Mouse (Mus musculus) limb, embryonic 10.5 days (tissue): Measurements from ENCODE around the gene 1700122O11Rik. TPM values are rescaled to one million over a fixed set of nuclear protein-coding genes. Genes with fewer than 3 reads are reported as not detected.

Source experiments
- DNase-seq: peaks from one replicate; pipeline ENCODE4 v3.0.0-alpha.2; 2017; ENCODE audit warnings: low spot score
- H3K27ac ChIP-seq: fragments of 300-500 bp; sonication (generic); 2 replicates; pipeline ENCODE4 v1.5.1; 2016; ENCODE audit warnings: mild to moderate bottlenecking
- H3K27me3 ChIP-seq: fragments of 300-500 bp; sonication (generic); 2 replicates; pipeline ENCODE4 v1.6.1; 2016; ENCODE audit warnings: low read depth, mild to moderate bottlenecking; ENCODE audit not compliant: poor library complexity, severe bottlenecking
- H3K36me3 ChIP-seq: fragments of 300-500 bp; sonication (generic); 2 replicates; pipeline ENCODE4 v1.6.1; 2016; ENCODE audit warnings: mild to moderate bottlenecking, moderate library complexity
- H3K4me1 ChIP-seq: fragments of 300-500 bp; sonication (generic); 2 replicates; pipeline ENCODE4 v1.6.1; 2016
- H3K4me3 ChIP-seq: fragments of 300-500 bp; sonication (generic); 2 replicates; pipeline ENCODE4 v1.5.1; 2016; ENCODE audit warnings: mild to moderate bottlenecking, moderate library complexity
- H3K9me3 ChIP-seq: fragments of 300-500 bp; sonication (generic); replicated peaks from 2 replicates; pipeline ENCODE4 v1.6.1; 2016; ENCODE audit warnings: mild to moderate bottlenecking
- WGBS: fragments of 180-500 bp; shearing (Covaris S2); methylation state at CpG from one replicate; pipeline ENCODE4 v1.1.7; 2016; 5-methylcytosine and 5-hydroxymethylcytosine counted together
- polyA plus RNA-seq: library from polyadenylated mRNA; unstranded; fragments of >200 nt; fragmentation: Nextera tagmentation; extraction: Ambion mirVana; gene quantifications from 2 replicates; pipeline ENCODE4 v1.2.1, GENCODE M21; 2016

The 1700122O11Rik gene
- polyA plus RNA-seq, 1 experiment from 2014 or later, result not detected

DNA sequence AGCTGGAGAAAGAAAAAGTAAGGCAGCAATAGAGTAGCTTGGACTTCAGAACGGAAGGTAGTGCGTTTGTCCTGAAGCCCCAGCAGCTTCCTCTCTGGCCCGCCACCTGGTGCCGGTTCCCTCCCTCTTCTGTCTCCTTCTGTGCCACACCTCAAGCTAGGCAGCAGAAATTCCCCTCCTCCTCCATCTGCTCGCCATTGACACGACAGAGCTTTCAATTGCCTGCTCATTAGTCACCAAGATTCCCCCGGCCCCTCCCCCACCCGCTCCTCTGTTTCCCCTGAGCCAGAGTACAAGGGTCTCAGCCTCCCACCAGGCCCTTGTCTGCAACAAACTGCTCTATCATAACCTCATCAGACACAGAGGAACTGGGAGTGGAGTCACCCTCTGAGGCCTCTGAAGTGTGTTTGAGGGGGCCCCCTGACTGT is 48.1 kb downstream of the 1700122O11Rik start:
- Histone ChIP-seq H3K36me3 (no peaks in the 10 kb centered on the region), H3K27me3 (peaks cover 32% of the 10 kb centered on the region), H3K4me1 (peaks cover 58% of the 10 kb centered on the region), H3K4me3 (peak overlapping the region; percentile 20), H3K9me3 (no peaks in the 10 kb centered on the region), H3K27ac (peak overlapping the region; percentile 89)
- DNase-seq, result peak; percentile 87
- WGBS, result 0% methylated on average over 8 of the region's 8 CpGs

- WGBS, result 8% methylated on average over 8 of the region's 8 CpGs
- Histone ChIP-seq H3K9me3 (no peaks in the 10 kb centered on the region), H3K36me3 (no peaks in the 10 kb centered on the region), H3K27me3 (peaks cover 32% of the 10 kb centered on the region), H3K4me1 (peaks cover 58% of the 10 kb centered on the region), H3K4me3 (peak overlapping the region; percentile 18; the same call in 1 of the 2 replicates), H3K27ac (peak overlapping the region; percentile 89)
- DNase-seq, result peak; percentile 90
These were observed 49.3 kb downstream of the 1700122O11Rik start for GRCm38 (mm10) chr17:47988811-47989210.

- Histone ChIP-seq H3K27ac (peak overlapping the region; percentile 89), H3K4me3 (peak overlapping the region; percentile 18; the same call in 1 of the 2 replicates), H3K4me1 (peaks cover 59% of the 10 kb centered on the region), H3K27me3 (peaks cover 32% of the 10 kb centered on the region), H3K36me3 (no peaks in the 10 kb centered on the region), H3K9me3 (no peaks in the 10 kb centered on the region)
- 83% methylated on average over 8 of the region's 8 CpGs for whole genome bisulfite sequencing
- no peak for DNase-seq
These were observed 50.0 kb downstream of the 1700122O11Rik start for GRCm38 (mm10) chr17:47988074-47988473.

Other genes starting within 250 kb of the 1700122O11Rik start
- gene Mdfi, start 203.6 kb downstream of the 1700122O11Rik start, polyA plus RNA-seq, result 18.9 and 21.6 TPM in 2 replicates
- gene Foxp4, start 113.6 kb downstream of the 1700122O11Rik start, polyA plus RNA-seq, result 23.2 and 27.2 TPM in 2 replicates
- not detected in 2 replicates for gene 1700067P10Rik, start 51.0 kb upstream of the 1700122O11Rik start, polyA plus RNA-seq
- gene 9830107B12Rik, start 108.0 kb upstream of the 1700122O11Rik start, polyA plus RNA-seq, result not detected in 2 replicates
- not detected in 2 replicates for gene A530064D06Rik, start 129.0 kb upstream of the 1700122O11Rik start, polyA plus RNA-seq
- 0.05 TPM in 1 of 2 replicates, not detected in the other for gene Trem1, start 194.5 kb upstream of the 1700122O11Rik start, polyA plus RNA-seq
- gene Trem3, start 209.5 kb upstream of the 1700122O11Rik start, polyA plus RNA-seq, result 0.14 TPM in 1 of 2 replicates, not detected in the other
- gene Treml4, start 226.0 kb upstream of the 1700122O11Rik start, polyA plus RNA-seq, result 0.34 TPM in 1 of 2 replicates, not detected in the other